Mouse (Mus musculus) G1E (cell line): ENCODE results near the gene Klf12. TPM values are rescaled to one million over a fixed set of nuclear protein-coding genes. Genes with fewer than 3 reads are reported as not detected.

Source experiments
- ATAC-seq: 2 replicates; pipeline ENCODE4 v1.8.0; 2016; ENCODE audit warnings: mild to moderate bottlenecking; ENCODE audit not compliant: insufficient number of reproducible peaks, poor library complexity, low FRiP score, severe bottlenecking; ENCODE audit errors: extremely low read depth
- DNase-seq: peaks from one replicate; pipeline ENCODE4 v3.0.0; 2012; ENCODE audit warnings: low spot score
- H3K27me3 ChIP-seq: 2 replicates; pipeline ENCODE4 v1.6.1; 2012; ENCODE audit warnings: mild to moderate bottlenecking, low read length, inconsistent platforms; ENCODE audit not compliant: insufficient read depth
- H3K36me3 ChIP-seq: replicated peaks from 2 replicates; pipeline ENCODE3; 2012; ENCODE audit warnings: mild to moderate bottlenecking, inconsistent platforms
- H3K4me1 ChIP-seq: 2 replicates; pipeline ENCODE4 v1.6.1; 2012; ENCODE audit warnings: low read depth, low read length, inconsistent platforms, mixed read lengths; ENCODE audit not compliant: insufficient read depth
- H3K4me3 ChIP-seq: 2 replicates; pipeline ENCODE4 v1.5.1; 2012; ENCODE audit warnings: low read depth, mild to moderate bottlenecking, inconsistent platforms, low read length, moderate library complexity, mixed read lengths
- H3K9me3 ChIP-seq: replicated peaks from 2 replicates; pipeline ENCODE4 v1.6.1; 2012; ENCODE audit warnings: inconsistent platforms
- CTCF ChIP-seq: IDR thresholded peaks from 2 replicates; pipeline ENCODE4 v1.5.1; 2012; ENCODE audit warnings: low read depth, low read length, inconsistent platforms, mixed read lengths
- GATA1 ChIP-seq: IDR thresholded peaks from 2 replicates; pipeline ENCODE4 v1.6.1; 2012; ENCODE audit warnings: borderline replicate concordance, low read length, inconsistent platforms, mixed read lengths
- GATA2 ChIP-seq: IDR thresholded peaks from 2 replicates; pipeline ENCODE4 v1.6.1; 2012; ENCODE audit warnings: low read depth, low read length, inconsistent platforms, borderline replicate concordance
- POLR2AphosphoS5 ChIP-seq: IDR thresholded peaks from 2 replicates; pipeline ENCODE4 v1.6.1; 2012; ENCODE audit warnings: low read depth, low read length, inconsistent platforms; ENCODE audit not compliant: insufficient replicate concordance
- TAL1 ChIP-seq: conservative IDR thresholded peaks from 2 replicates; pipeline ENCODE4 v1.6.1; 2012; ENCODE audit warnings: low read depth, low read length, inconsistent platforms, mixed read lengths
- polyA plus RNA-seq: library from polyadenylated mRNA; stranded (reverse); fragments of >175 nt; gene quantifications from 2 replicates; pipeline ENCODE4 v1.2.3, GENCODE M21; 2012
- total RNA-seq, 2 experiments: library from RNA; stranded (forward) in 1 of 2; stranded (reverse) in 1 of 2; fragments of 200-1000 nt in 1 of 2; fragments of >200 nt in 1 of 2; fragmentation: Nextera tagmentation in 1 of 2; gene quantifications; 2 replicates each; pipeline ENCODE4 v1.2.3; 2014 to 2017

Klf12 gene
- total and polyA plus RNA-seq, 3 experiments: 0.27 TPM; not detected in 2

- Histone ChIP-seq H3K9me3 (peaks cover 35% of the 10 kb centered on the region), H3K36me3 (no peaks in the 10 kb centered on the region), H3K4me3 (no peak overlapping the region), H3K27me3 (no peaks in the 10 kb centered on the region), H3K4me1 (no peaks in the 10 kb centered on the region)
- DNase-seq (no peak), ATAC-seq (no peak)
- TF ChIP-seq GATA2 (no peak), POLR2AphosphoS5 (no peak), GATA1 (no peak), TAL1 (no peak), CTCF (no peak)
Observed at GRCm38 (mm10) chr14:99983510-99983909, 301.0 kb downstream of the Klf12 start.

GRCm38 (mm10) chr14:99981209-99981608 lies 303.3 kb downstream of the Klf12 start:
- H3K27me3 ChIP-seq: no peaks in the 10 kb centered on the region
- no peaks in the 10 kb centered on the region for H3K4me1 ChIP-seq
- DNase-seq (no peak), ATAC-seq (no peak)
- H3K36me3 ChIP-seq: no peaks in the 10 kb centered on the region
- no peak for TF ChIP-seq POLR2AphosphoS5
- no peak for TF ChIP-seq TAL1
- TF ChIP-seq CTCF: no peak
- TF ChIP-seq GATA2: no peak
- no peak for TF ChIP-seq GATA1
- H3K4me3 ChIP-seq: no peak overlapping the region
- peaks cover 24% of the 10 kb centered on the region for H3K9me3 ChIP-seq

GRCm38 (mm10) chr14:99967920-99968319 lies 316.6 kb downstream of the Klf12 start:
- H3K9me3 ChIP-seq: peaks cover 30% of the 10 kb centered on the region
- no peaks in the 10 kb centered on the region for H3K27me3 ChIP-seq
- no peaks in the 10 kb centered on the region for H3K36me3 ChIP-seq
- ATAC-seq: no peak
- no peak for TF ChIP-seq GATA2
- no peak for TF ChIP-seq GATA1
- TF ChIP-seq TAL1: no peak
- TF ChIP-seq POLR2AphosphoS5: no peak
- no peak for TF ChIP-seq CTCF
- H3K4me1 ChIP-seq: no peaks in the 10 kb centered on the region
- no peak for DNase-seq
- no peak overlapping the region for H3K4me3 ChIP-seq

- no peaks in the 10 kb centered on the region for H3K27me3 ChIP-seq
- DNase-seq (no peak), ATAC-seq (no peak)
- peaks cover 19% of the 10 kb centered on the region for H3K9me3 ChIP-seq
- H3K4me1 ChIP-seq: no peaks in the 10 kb centered on the region
- H3K4me3 ChIP-seq: no peak overlapping the region
- no peak for TF ChIP-seq CTCF
- no peak for TF ChIP-seq GATA1
- no peak for TF ChIP-seq POLR2AphosphoS5
- TF ChIP-seq GATA2: no peak
- TF ChIP-seq TAL1: no peak
- H3K36me3 ChIP-seq: no peaks in the 10 kb centered on the region
Observed at GRCm38 (mm10) chr14:99960500-99961229, 323.8 kb downstream of the Klf12 start.

GRCm38 (mm10) chr14:99955133-99955532 lies 329.3 kb downstream of the Klf12 start:
- Histone ChIP-seq H3K9me3 (peaks cover 34% of the 10 kb centered on the region), H3K4me3 (no peak overlapping the region), H3K36me3 (no peaks in the 10 kb centered on the region), H3K4me1 (no peaks in the 10 kb centered on the region), H3K27me3 (no peaks in the 10 kb centered on the region)
- DNase-seq (no peak), ATAC-seq (no peak)
- TF ChIP-seq TAL1: no peak
- no peak for TF ChIP-seq CTCF
- TF ChIP-seq GATA2: no peak
- no peak for TF ChIP-seq POLR2AphosphoS5
- no peak for TF ChIP-seq GATA1

- Histone ChIP-seq H3K36me3 (no peaks in the 10 kb centered on the region), H3K27me3 (no peaks in the 10 kb centered on the region), H3K9me3 (peaks cover 55% of the 10 kb centered on the region), H3K4me3 (no peak overlapping the region), H3K4me1 (no peaks in the 10 kb centered on the region)
- DNase-seq (no peak), ATAC-seq (no peak)
- no peak for TF ChIP-seq POLR2AphosphoS5
Observed at GRCm38 (mm10) chr14:99944221-99945108, 340.0 kb downstream of the Klf12 start.
